Mouse (Mus musculus) lung, postnatal 0 days (tissue): ENCODE results near the gene Stra6.

Experiments used
- CTCF ChIP-seq: IDR thresholded peaks from 2 replicates; pipeline ENCODE4 v1.5.1; 2016; ENCODE audit warnings: antibody characterized with exemption, mild to moderate bottlenecking
- EP300 ChIP-seq: IDR thresholded peaks from 2 replicates; pipeline ENCODE4 v1.6.1; 2016; ENCODE audit warnings: antibody characterized with exemption, mild to moderate bottlenecking, control low read depth

GRCm38 (mm10) chr9:58074561-58074960 is 11.0 kb downstream of the Stra6 start:
- TF ChIP-seq CTCF (no peak), EP300 (no peak)
